Mouse (Mus musculus): ENCODE results near the gene Myo16. TPM values are rescaled to one million over a fixed set of nuclear protein-coding genes. Genes with fewer than 3 reads are reported as not detected.

Gene Myo16
- polyA plus RNA-seq, 1 experiment from 2014 or later = 1.5 TPM

DNA sequence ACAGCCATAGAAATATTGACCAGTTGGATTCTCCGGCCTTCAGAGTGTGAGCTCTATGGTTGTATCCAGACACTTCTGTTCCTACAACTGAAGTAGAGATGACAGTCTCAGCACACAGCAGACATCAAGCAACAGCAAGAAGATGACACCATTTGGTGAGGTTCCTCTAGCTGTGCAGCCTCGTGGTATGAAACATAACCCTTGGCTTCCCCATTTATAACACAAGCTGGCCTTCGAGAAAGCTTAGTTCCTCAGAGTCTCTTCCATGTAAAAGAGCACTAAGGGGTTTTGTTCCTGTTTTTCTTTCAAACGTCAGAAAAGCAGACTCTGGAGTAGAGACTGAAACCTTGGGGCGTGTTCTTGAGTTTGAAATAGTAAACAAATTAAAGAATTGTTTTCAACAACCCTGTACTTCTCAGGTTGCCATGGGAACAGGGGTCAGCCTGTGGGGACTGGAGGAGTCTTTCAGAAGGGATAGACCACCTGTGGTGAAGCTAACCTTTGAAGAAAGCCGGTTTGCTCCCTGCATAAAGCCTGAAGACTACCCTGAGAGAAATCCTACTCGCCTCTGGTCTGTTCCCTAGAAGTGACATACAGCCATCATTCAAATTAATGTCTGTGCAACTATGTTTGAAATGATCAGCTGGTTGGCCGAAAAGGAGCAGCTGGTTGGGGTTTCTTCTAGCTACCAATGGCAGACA lies 510.2 kb downstream of the Myo16 start:
- ATAC-seq (ENCODE audit: low FRiP score, low TSS enrichment) (no peak), DNase-seq (ENCODE audit: low spot score) (no peak)
- Histone ChIP-seq H3K27ac (replicated peaks) (no peak overlapping the region), H3K27me3 (ENCODE audit: control insufficient read depth, insufficient read depth, low read length) (no peaks in the 10 kb centered on the region), H3K4me2 (replicated peaks; ENCODE audit: low read depth) (no peak overlapping the region), H3K4me3 (ENCODE audit: low read depth, low read length) (no peak overlapping the region), H3K4me1 (replicated peaks; ENCODE audit: control insufficient read depth, insufficient read depth) (peaks cover 2% of the 10 kb centered on the region; the same call in 1 of the 2 replicates), H3K9me3 (ENCODE audit: control insufficient read depth, low read length) (no peaks in the 10 kb centered on the region), H3K36me3 (ENCODE audit: control insufficient read depth, insufficient read depth, low read length) (no peaks in the 10 kb centered on the region), H3K9ac (ENCODE audit: low read length) (no peak overlapping the region)
- WGBS = 40% methylated on average over 8 of the region's 8 CpGs
- TF ChIP-seq EP300 (optimal IDR thresholded peaks at IDR 0.05) = no peak
- TF ChIP-seq CTCF (IDR thresholded peaks at IDR 0.05; ENCODE audit: low read depth) = no peak

DNA sequence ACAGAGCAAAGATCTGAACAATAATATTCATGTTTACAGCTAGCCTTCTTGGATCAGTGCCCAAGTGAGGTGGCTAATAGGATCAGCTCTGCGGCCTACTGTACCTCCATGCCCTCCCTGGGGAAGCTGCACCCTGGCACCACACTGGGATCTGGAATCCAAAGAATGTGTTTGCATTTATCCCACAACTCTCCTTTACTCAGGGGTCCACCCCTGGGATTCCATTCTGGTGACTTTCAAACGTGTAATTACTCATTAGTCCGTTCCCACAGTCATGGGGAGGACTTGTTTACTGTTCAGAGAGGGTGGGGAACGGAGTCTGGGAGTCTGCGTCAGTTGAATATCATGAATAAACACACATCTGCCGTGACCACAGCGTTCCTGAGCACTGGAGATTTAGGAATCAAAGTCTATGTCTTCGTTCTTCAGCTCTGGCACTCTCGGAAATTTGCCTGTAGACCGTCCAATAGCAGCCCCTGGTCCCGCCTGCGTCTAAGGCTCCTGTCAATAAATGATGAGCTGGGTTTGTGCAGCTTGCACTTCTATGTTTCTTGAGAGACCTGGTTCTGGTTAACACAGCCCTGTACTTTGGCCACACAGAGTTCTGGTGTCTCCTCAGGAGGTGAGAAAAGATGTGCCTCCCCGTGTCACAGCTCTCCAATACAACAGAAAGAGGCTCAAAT lies 511.3 kb downstream of the Myo16 start:
- WGBS = 12% methylated on average over 13 of the region's 13 CpGs
- no peaks in the 10 kb centered on the region for H3K36me3 ChIP-seq (ENCODE audit: control insufficient read depth, insufficient read depth, low read length)
- H3K4me2 ChIP-seq (replicated peaks; ENCODE audit: low read depth) = no peak overlapping the region
- DNase-seq (ENCODE audit: low spot score) (peak; percentile 39), ATAC-seq (ENCODE audit: low FRiP score, low TSS enrichment) (peak; percentile 75)
- H3K9me3 ChIP-seq (ENCODE audit: control insufficient read depth, low read length) = no peaks in the 10 kb centered on the region
- H3K27me3 ChIP-seq (ENCODE audit: control insufficient read depth, insufficient read depth, low read length) = no peaks in the 10 kb centered on the region
- peaks cover 2% of the 10 kb centered on the region; the same call in 1 of the 2 replicates for H3K4me1 ChIP-seq (replicated peaks; ENCODE audit: control insufficient read depth, insufficient read depth)
- H3K4me3 ChIP-seq (ENCODE audit: low read depth, low read length) = no peak overlapping the region
- H3K9ac ChIP-seq (ENCODE audit: low read length) = no peak overlapping the region
- TF ChIP-seq CTCF (IDR thresholded peaks at IDR 0.05; ENCODE audit: low read depth) (no peak), EP300 (optimal IDR thresholded peaks at IDR 0.05) (no peak)
- H3K27ac ChIP-seq (replicated peaks) = 0 out of 2 replicates have a peak overlapping the region, but pooled peaks have one; percentile 25

DNA sequence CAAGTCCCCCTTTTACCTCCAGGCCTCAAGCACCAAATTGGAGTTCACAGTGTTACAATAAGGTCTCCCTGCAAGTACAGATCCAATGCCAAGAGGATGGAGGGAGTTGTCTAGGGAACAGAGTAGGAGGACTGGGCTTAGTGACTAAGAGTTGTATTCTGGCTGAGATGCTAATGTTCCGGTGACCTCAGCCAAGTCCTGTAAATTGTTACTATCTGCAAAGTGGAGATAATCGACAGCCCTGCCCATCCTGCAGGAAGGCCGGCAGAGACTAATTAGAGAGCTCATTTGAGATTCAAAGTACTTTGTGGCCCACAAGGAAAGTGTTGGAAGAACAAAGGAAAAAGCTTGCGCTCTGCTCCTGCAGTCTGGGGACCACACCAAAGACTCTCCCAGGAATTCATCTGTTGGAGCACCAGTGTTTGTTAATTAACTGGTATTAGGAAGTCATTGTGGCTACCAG lies 512.1 kb downstream of the Myo16 start:
- ATAC-seq (ENCODE audit: low FRiP score, low TSS enrichment) (0 out of 2 replicates have a peak, but pooled peaks have one; percentile 33), DNase-seq (ENCODE audit: low spot score) (no peak)
- H3K27me3 ChIP-seq (ENCODE audit: control insufficient read depth, insufficient read depth, low read length) = no peaks in the 10 kb centered on the region
- peaks cover 2% of the 10 kb centered on the region; the same call in 1 of the 2 replicates for H3K4me1 ChIP-seq (replicated peaks; ENCODE audit: control insufficient read depth, insufficient read depth)
- no peak overlapping the region for H3K27ac ChIP-seq (replicated peaks)
- WGBS = 37% methylated on average over 4 of the region's 4 CpGs
- no peak overlapping the region for H3K4me2 ChIP-seq (replicated peaks; ENCODE audit: low read depth)
- no peak overlapping the region for H3K9ac ChIP-seq (ENCODE audit: low read length)
- TF ChIP-seq EP300 (optimal IDR thresholded peaks at IDR 0.05) (no peak), CTCF (IDR thresholded peaks at IDR 0.05; ENCODE audit: low read depth) (no peak)
- no peaks in the 10 kb centered on the region for H3K9me3 ChIP-seq (ENCODE audit: control insufficient read depth, low read length)
- no peak overlapping the region for H3K4me3 ChIP-seq (ENCODE audit: low read depth, low read length)
- H3K36me3 ChIP-seq (ENCODE audit: control insufficient read depth, insufficient read depth, low read length) = no peaks in the 10 kb centered on the region

DNA sequence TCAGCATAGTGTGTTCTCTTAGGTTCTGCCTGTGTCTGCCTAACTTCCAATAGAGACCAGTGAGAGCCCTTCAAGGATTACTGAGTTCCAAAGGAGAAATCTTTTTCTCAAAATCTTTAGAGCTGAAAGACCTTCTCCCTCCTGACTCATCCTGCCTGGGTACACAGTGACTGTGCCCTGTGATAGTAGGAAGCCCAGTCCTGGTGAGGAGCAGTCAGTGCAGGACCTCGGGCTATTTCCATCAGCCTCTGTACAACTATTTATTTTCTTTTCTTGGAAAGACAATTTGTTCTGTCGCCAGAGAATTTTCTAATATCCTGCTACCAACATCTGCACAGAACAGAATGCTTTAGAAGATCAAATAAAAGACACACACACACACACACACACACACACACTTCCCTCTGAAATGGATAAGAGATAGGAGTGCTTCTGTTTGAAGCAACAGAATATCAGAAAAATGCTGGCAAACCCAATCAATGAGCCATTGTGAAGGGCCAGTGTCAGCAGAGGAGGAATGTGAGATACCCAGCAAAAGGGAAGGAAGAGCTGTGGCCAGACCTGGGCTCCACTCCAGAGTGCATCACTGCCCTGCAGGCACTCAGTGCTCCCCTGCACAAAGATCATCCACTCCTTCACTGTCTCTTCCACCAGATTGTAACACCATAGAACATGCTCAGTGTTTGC lies 518.3 kb downstream of the Myo16 start:
- DNase-seq (ENCODE audit: low spot score) (no peak), ATAC-seq (ENCODE audit: low FRiP score, low TSS enrichment) (peak; percentile 84)
- no peaks in the 10 kb centered on the region for H3K36me3 ChIP-seq (ENCODE audit: control insufficient read depth, insufficient read depth, low read length)
- H3K9ac ChIP-seq (ENCODE audit: low read length) = no peak overlapping the region
- 23% methylated on average over 2 of the region's 2 CpGs for WGBS
- H3K9me3 ChIP-seq (ENCODE audit: control insufficient read depth, low read length) = no peaks in the 10 kb centered on the region
- TF ChIP-seq EP300 (optimal IDR thresholded peaks at IDR 0.05) (no peak), CTCF (IDR thresholded peaks at IDR 0.05; ENCODE audit: low read depth) (no peak)
- H3K4me3 ChIP-seq (ENCODE audit: low read depth, low read length) = no peak overlapping the region
- H3K4me1 ChIP-seq (replicated peaks; ENCODE audit: control insufficient read depth, insufficient read depth) = no peaks in the 10 kb centered on the region
- no peak overlapping the region for H3K27ac ChIP-seq (replicated peaks)
- H3K27me3 ChIP-seq (ENCODE audit: control insufficient read depth, insufficient read depth, low read length) = no peaks in the 10 kb centered on the region
- no peak overlapping the region for H3K4me2 ChIP-seq (replicated peaks; ENCODE audit: low read depth)

DNA sequence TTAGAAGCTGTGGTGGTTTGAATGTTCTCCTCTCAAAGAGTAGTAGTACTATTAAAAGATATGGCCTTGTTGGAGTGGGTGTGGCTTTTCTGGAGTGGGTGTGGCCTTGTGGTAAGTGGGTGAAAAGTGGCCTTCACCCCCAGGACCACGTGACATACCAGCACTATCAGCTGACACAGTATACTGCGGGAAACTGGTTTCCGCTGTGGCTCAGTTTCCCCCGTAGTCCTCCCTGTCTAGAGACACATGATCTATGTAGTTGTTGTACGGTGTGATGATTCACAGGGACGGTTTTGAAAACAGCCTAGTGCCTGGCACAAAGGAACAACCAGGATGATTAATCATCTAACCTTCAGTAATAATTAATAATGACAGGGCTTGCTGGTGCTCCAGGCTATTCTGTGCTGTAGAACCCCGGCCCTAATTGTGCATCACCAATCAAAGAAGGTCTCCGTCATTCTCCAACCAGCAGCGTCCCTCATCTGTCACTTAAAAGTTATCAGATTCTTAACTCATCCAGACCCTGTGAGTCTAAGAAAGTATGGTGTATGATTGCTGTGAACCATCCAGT lies 524.2 kb downstream of the Myo16 start:
- Histone ChIP-seq H3K36me3 (ENCODE audit: control insufficient read depth, insufficient read depth, low read length) (no peaks in the 10 kb centered on the region), H3K9me3 (ENCODE audit: control insufficient read depth, low read length) (no peaks in the 10 kb centered on the region), H3K4me2 (replicated peaks; ENCODE audit: low read depth) (no peak overlapping the region), H3K4me3 (ENCODE audit: low read depth, low read length) (no peak overlapping the region), H3K27ac (replicated peaks) (no peak overlapping the region), H3K9ac (ENCODE audit: low read length) (no peak overlapping the region), H3K4me1 (replicated peaks; ENCODE audit: control insufficient read depth, insufficient read depth) (no peaks in the 10 kb centered on the region), H3K27me3 (ENCODE audit: control insufficient read depth, insufficient read depth, low read length) (no peaks in the 10 kb centered on the region)
- no peak for ATAC-seq (ENCODE audit: low FRiP score, low TSS enrichment)
- WGBS = 71% methylated on average over 9 of the region's 9 CpGs
- no peak for TF ChIP-seq CTCF (IDR thresholded peaks at IDR 0.05; ENCODE audit: low read depth)
- TF ChIP-seq EP300 (optimal IDR thresholded peaks at IDR 0.05) = no peak
- DNase-seq (ENCODE audit: low spot score) = no peak

All from stomach, postnatal 0 days (tissue).